Mouse (Mus musculus): Measurements from ENCODE around the gene Dab1.

Gene Dab1

DNA sequence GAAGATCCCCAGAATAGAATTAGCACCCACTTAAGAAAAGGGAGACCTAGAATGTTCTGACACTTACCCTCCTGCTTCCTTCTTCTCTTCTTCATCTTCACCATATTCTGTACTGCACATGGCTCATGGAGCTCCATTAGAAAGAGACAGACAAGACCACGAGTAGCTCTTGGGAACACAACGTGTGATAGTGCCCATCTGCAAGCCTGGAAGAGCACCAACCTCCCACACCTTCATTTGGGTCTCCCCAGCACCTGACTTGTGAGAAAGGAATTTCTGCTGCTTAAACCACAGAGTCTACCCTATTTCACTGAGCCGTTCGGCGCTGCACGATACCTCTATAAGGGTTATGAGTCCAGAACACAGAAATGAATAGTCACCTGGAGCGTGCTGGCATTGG is 977.8 kb downstream of the Dab1 start:
- no peak for DNase-seq (ENCODE audit: extremely low spot score)

DNA sequence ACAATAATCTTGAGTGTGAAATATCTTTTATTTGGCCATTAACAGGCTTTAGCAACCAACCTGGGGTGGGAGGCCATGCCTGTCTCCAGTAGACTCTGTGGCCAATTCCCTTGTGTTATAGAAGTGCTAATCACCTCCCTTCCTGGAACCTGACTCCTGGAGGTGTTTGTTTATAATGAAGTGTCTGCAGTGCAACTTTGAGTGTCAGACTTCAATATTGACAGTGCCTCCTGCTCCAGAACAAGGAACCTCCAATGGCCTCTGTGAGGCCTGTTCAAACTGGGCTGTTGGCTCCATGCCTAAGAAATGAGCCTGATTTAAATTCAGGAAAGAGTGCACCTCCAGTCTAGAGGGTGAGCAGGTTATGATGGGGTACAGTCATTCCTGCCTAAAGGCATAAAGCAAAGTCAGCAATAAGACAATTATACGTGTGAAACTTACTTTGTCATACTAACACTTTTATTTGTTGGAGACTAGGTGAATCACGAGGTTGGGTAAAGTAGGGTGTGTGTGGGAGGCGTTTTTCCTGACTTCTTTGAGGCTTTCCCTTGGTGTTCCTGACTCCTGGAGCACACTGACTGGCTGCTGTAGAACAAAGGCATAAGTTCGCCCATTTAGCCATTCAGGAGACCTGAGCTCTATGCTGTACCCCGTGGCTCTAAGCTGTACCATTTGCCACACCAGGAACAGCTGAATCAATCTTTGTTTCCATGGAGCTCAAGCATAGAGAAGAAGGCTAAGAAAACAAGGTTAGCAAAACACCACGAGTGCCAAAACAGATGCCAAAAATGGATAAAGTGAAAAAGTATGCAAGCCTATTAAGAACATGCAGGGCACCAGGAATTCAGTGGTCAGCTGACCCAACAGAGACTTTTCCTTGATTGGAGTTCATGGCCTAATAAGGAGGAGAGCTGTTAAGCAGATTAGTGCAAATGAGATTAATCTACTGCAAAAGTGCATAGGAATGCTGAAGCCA is 978.6 kb downstream of the Dab1 start:
- DNase-seq (ENCODE audit: extremely low spot score), result no peak

DNA sequence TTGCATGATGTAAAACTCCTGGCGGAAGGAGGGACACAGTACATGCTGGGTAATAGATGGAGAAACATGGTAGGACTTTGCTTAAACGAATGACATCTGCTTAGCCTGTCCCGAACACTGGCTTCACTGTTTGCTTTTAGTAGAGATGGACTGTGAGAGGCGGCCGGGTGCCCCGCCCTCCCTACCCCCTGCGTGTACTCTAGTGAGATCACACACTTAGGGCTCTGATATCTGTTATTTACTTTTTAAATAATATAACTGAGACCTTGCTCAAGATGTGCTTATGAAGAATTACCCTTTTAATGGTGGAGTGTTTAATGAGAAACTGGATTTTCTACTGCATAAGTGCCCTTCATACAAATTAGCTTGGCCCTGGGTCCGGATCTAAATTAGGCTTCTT is 983.6 kb downstream of the Dab1 start:
- DNase-seq (ENCODE audit: extremely low spot score), result no peak

DNA sequence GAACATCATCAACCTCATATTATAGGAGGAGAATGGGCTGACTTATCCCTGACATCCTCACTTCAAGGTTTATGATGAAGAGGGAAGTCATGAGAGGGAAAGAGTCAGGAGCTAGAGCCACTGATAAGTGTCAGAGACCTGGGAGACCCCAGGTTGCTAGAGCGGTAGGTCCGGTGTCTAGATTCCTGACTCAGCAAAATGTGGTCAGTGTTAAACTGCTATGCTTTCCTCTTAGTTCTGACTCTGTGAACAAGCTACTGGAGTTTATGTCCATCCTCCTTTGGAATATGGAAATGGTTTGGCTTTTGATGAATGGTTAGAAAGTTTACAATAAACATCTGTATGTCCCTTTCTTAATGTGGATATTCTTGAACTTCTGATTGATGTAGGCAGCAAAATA is 985.1 kb downstream of the Dab1 start:
- DNase-seq (ENCODE audit: extremely low spot score), result no peak

DNA sequence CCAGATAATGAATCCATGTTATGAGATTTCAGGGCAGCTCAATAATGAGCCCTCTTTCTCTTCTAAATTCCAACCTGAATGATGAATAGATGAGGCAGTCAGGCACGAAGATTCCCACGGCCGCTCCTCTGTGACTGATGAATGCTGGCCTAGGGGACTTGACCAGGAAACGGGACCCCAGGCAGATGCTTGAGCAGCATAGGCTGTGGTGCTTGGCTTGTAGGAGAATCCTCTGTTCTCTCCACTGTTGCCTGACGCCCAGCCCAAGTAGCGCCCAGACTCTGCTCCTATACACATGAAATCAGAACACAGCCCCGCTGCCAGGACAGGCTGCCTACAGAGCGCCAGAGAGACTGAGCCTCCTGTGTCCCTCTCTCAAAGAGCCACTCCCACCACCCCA is 987.7 kb downstream of the Dab1 start:
- DNase-seq (ENCODE audit: extremely low spot score), result peak; percentile 38

- DNase-seq (ENCODE audit: extremely low spot score), result no peak
These were observed 988.5 kb downstream of the Dab1 start for GRCm38 (mm10) chr4:104607636-104608035.

- DNase-seq (ENCODE audit: extremely low spot score), result no peak
These were observed 1000.3 kb downstream of the Dab1 start for GRCm38 (mm10) chr4:104619452-104619851.

GRCm38 (mm10) chr4:104625316-104625715 is 1006.2 kb downstream of the Dab1 start:
- no peak for DNase-seq (ENCODE audit: extremely low spot score)

- DNase-seq (ENCODE audit: extremely low spot score), result no peak
These were observed 1009.5 kb downstream of the Dab1 start for GRCm38 (mm10) chr4:104628708-104629107.

- DNase-seq (ENCODE audit: extremely low spot score), result no peak
These were observed 1017.9 kb downstream of the Dab1 start for GRCm38 (mm10) chr4:104637016-104637415.

- DNase-seq (ENCODE audit: extremely low spot score), result no peak
These were observed 1021.5 kb downstream of the Dab1 start for GRCm38 (mm10) chr4:104640617-104641016.

- DNase-seq (ENCODE audit: extremely low spot score), result no peak
These were observed 1023.8 kb downstream of the Dab1 start for GRCm38 (mm10) chr4:104642761-104643469.

- DNase-seq (ENCODE audit: extremely low spot score), result no peak
These were observed 1024.6 kb downstream of the Dab1 start for GRCm38 (mm10) chr4:104643534-104644356.

GRCm38 (mm10) chr4:104644357-104644630 is 1025.1 kb downstream of the Dab1 start:
- no peak for DNase-seq (ENCODE audit: extremely low spot score)

GRCm38 (mm10) chr4:104644862-104645261 is 1025.7 kb downstream of the Dab1 start:
- DNase-seq (ENCODE audit: extremely low spot score), result no peak

DNA sequence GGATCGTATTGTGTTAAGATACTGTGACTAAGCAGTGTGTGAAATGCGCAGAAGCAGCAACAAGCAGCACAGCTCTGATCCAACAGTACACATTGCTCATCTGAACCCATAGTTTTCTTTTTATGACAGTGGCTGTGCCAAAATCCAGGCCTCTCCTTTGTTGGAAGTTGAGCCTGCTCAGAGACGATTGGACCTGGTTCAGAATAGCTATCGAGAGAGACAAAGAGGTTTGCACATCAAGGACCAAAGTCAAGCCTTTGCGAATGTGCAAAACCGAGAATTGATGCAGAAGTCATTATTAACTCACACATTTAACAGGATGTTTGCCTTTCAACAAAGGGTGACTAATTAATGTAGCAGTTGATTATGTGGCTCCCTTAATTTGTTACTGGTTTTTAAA is 1032.6 kb downstream of the Dab1 start:
- DNase-seq (ENCODE audit: extremely low spot score), result no peak

GRCm38 (mm10) chr4:104656728-104657127 is 1037.6 kb downstream of the Dab1 start:
- DNase-seq (ENCODE audit: extremely low spot score), result no peak

DNA sequence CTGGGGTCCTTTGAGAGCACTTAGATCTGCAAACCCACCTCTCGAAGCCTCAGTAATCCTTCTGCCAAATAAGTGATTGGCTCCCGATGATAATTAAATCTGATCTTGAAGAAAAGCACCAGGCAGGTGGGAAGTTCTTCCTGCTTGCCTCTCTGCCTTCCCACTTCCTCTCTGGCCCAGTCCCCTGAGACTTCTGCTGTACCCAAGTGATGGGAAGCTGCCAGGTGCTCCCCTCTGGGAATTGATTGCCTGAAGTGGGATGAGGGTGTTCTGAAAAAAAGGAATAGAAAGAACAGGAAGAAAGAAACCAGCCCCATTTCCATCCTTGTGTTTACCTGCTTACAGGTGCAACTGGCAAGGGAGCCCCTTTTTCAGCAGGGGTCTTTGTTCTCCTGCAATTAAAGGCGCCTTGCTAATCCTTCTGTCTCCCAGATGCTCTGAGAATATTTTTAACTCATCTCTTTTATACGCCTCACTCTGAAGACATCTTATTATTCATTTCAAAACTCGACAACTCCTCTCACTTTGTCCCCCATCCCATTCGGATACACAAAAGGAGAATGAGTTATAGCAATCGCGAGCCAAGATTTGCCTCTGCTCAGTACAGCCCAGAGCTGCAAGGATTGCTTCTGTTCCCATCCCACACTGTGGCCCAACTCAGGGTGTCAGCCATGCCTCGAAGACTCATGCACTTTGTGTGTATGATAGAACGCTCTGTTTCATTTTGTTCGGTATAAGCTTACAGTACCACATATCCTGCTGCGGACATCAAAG is 1043.9 kb downstream of the Dab1 start:
- DNase-seq (ENCODE audit: extremely low spot score), result no peak

DNA sequence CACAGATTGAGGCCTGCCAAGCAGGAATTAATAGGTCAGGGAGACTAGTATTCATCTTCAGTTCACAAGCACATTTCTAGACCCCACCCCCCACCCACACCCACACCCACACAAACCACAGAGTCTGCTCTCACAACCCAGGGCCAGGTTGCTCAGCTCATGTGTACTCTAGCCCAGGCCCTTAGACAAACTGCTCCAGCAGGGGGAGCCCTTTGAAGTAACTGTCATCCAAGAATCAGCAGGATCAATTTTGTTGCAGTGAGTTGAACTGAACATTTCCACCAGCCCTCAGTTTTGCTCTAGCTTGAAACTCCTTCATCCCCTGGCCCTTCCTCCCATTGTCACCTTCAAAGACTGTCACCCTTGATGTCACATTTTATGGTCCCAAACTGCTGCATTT is 1046.4 kb downstream of the Dab1 start:
- DNase-seq (ENCODE audit: extremely low spot score), result peak; percentile 24

DNA sequence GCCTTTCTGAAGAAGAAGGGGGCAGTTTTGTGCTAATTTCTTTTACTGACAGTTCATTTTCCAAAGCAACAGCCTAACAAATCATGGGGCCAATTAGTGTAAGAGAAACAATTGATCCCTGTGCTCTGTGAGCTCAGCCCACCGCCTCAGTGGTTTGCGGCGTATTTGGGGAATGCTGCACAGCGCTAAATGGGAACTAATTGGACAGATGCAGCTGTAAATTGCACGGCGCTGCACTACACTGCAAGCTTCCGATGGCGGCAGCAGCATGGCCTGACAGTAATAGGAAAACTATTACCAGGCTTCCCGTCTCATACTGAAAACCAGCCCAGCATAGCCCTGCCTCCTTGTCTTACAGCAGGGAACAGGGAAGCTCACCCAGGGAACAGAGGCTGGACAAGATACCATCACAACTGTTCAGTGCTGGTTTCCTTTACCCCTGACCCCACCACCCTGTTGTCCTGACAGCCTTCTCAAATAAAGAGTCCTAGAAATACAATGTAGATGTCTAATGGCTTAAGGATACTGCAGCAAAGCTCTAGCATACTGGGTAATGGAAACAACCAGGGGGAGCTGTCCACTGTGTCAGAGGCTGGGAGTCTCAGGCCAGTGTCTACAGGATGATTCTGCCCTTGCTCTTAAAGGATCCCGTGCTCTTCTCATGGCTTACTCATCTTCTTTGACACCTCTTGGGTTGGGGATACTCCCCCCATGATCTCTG is 1047.8 kb downstream of the Dab1 start:
- no peak for DNase-seq (ENCODE audit: extremely low spot score)

GRCm38 (mm10) chr4:104668061-104668460 is 1048.9 kb downstream of the Dab1 start:
- DNase-seq (ENCODE audit: extremely low spot score), result no peak

Measured in embryo, embryonic 9.5 days (tissue).